Mouse (Mus musculus) lung, postnatal 0 days (tissue): ENCODE data around the gene Kank1.

ENCODE experiments used
- CTCF ChIP-seq: IDR thresholded peaks from 2 replicates; pipeline ENCODE4 v1.5.1; 2016; ENCODE audit warnings: antibody characterized with exemption, mild to moderate bottlenecking
- EP300 ChIP-seq: IDR thresholded peaks from 2 replicates; pipeline ENCODE4 v1.6.1; 2016; ENCODE audit warnings: antibody characterized with exemption, mild to moderate bottlenecking, control low read depth

DNA sequence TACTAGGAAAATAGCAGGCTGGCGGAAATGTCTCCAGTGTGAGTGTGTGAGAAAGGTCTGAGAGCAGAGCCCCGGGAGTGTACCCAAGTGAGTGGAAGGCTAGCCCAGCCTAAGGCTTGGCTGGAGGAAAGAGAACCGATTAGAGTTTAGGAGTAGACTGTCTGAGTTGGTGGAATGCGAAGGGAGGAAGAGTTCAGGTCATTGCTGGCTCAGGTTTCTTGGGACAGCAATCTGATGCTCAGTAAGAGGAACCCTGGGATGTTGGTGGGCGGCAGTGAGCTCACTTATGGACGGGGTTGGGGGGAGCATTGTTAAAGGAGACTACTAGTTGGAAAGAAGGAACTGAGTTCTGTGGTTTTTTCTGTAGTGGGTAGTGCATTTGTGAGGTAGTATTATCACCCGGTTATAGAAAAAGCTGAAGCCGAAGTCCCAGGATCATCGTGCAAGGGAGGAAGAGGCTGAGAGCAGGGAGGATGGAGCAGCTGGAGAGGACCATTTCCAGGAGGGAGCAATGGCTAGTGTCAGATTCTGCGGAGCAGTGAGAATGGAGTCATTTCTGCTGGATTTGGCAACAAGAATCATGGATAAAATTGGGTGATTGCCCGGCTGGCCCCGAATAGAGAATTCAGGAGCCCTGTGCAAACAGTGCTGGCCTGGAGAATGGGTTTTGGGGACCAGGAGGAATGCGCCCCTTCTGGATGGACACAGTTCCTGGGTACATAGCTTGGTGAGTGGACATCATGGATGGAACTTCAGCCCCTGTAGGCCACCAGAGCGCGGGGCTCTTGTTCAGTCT is 40.0 kb downstream of the Kank1 start:
- no peak for TF ChIP-seq CTCF
- TF ChIP-seq EP300 = no peak
